Mouse (Mus musculus) kidney, adult 9 months (tissue): ENCODE measurements around the gene Krt26.
A peak's percentile ranks its signal among the peaks of the same experiment; 100 is the strongest.

Source experiments
- DNase-seq: peaks from one replicate; pipeline ENCODE4 v3.0.0; 2022

The Krt26 gene

GRCm38 (mm10) chr11:99337866-99338265 lies at the start of gene Krt26:
Gene Krt26 (minus strand): TSS chr11:99337966.
- DNase-seq = no peak

GRCm38 (mm10) chr11:99385813-99386721 lies 48.3 kb upstream of the Krt26 start:
- DNase-seq = peak; percentile 94

DNA sequence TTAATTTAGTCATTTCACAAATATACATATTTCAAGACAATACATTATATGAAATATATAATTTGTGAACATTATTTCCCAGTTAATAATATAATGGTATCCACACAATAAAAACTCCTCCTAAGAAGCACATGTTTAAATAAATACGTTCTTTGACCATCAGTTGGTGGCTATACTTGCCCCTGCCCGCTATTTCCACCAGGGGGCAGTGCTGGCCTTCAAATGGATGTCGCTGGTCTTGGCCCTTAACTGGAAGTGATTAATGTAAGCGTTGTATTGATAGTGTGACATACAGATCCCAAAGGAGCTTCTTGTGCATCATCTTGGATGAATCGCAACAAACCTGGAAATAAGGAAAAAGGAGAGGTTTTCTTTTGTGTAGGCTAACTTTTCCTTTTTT lies 41.8 kb upstream of the Krt26 start:
- DNase-seq = peak; percentile 78

- no peak for DNase-seq
Measured at GRCm38 (mm10) chr11:99374803-99375202, 37.0 kb upstream of the Krt26 start, which contains the start of gene Krt28. Gene Krt28 (minus strand): TSS chr11:99374903.

GRCm38 (mm10) chr11:99369853-99370451 lies 32.2 kb upstream of the Krt26 start:
- no peak for DNase-seq

DNA sequence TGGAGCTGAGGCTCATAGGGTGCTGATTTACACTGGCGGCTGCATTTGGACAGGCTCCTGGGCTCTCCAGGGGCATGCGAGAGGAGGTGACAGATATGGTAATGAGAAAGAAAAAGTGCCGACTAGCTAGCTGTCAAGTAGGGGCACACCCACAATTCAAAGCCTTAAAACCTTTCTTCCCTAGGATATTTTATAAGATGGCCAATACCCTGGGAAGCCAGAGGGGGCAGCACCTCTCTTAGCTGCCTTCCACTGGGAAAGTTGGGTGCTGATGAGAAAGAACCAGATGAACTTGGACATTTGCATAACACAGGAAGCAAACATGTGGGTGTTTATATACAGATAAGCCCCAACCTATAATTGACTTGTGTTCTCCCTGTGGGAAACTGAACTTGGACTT lies 31.5 kb upstream of the Krt26 start:
- peak; percentile 15 for DNase-seq

DNA sequence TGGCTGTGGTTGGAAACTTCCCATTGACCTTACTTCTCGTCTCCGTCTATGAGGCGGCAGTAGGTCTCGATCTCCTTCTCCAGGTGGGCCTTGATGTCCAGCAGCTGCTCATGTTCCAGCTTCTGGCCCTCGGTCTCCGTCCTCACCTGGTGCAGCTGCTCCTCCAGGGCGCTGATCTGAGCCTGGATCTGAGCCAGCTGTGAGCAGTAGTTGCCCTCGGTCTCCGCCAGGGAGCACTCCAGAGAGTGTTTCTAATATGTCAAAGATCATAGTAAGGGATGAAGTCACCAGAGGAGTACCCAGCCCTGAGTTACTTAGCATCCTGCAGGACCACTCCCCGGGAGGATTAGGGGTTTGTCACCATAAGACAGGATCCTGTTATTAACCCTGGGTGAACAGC lies 29.0 kb upstream of the Krt26 start:
- DNase-seq = peak; percentile 40

GRCm38 (mm10) chr11:99364412-99364811 lies 26.6 kb upstream of the Krt26 start:
- DNase-seq = peak; percentile 38

- no peak for DNase-seq
Measured at GRCm38 (mm10) chr11:99361423-99361822, 23.7 kb upstream of the Krt26 start.

DNA sequence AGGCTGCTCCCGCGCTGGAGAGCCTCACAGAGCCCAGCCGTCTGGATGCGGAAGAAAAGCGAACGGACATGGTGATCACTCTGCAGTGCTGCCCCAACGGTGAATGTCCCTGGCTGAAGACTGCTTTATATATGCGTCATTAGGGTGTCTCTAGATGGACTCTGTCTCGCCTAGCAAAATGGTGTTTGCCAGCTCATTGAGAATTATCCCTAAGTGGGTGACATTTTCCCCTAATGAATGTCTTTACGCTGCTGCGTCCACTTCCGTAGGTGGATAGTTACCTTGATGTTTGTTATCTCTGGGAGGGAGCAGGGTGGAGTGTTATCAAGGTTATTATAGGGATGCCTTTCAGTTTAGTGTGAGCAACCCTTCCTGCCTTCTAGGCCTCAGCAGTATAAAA lies 13.2 kb upstream of the Krt26 start, which contains the start of gene Krt27:
TSS of gene Krt27 (minus strand) at position 101 of the 400 bp plus-strand sequence.
- DNase-seq = no peak

GRCm38 (mm10) chr11:99339299-99339847 lies 1.6 kb upstream of the Krt26 start:
- no peak for DNase-seq

DNA sequence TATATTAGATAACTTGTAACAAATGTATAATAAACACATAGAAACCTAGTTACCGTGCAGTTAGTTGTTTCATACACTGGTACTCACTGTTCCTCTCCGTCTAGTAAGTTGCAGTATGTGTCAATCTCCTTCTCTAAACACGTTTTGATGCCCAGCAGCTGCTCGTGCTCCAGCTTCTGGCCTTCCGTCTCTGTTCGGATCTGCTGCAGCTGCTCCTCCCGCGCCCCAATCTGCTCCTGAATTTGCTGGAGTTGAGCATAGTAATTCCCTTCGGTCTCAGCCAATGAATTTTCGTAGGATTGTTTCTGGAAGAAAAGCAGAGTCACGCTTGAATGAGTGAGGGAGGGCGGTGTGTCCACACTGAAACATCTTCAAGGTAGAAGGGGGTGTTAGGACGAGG lies 4.3 kb downstream of the Krt26 start:
- no peak for DNase-seq

GRCm38 (mm10) chr11:99329655-99330054 lies 8.1 kb downstream of the Krt26 start:
- no peak for DNase-seq

- no peak for DNase-seq
Measured at GRCm38 (mm10) chr11:99322851-99323250, 14.9 kb downstream of the Krt26 start, which contains the start of gene Krt25. Gene Krt25 (minus strand): TSS chr11:99322951.

DNA sequence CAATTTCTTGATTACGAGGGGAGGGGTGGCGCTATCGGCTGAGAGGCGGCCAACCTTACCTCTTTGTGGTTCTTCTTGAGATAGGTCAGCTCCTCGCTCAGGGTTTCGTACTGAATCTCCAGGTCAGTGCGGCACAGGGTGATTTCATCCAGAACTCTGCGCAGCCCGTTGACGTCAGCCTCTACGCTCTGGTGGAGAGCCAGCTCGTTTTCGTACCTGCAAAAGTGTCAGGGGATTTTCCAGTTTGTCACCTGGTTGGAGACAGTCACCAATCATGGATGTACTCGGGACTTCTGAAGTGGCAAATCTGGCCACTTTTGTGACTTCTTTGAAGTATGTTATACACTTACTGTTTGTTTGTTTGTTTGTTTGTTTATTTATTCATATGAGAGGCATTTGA lies 16.7 kb downstream of the Krt26 start:
- DNase-seq = no peak

- DNase-seq = no peak
Measured at GRCm38 (mm10) chr11:99319127-99319526, 18.6 kb downstream of the Krt26 start.

DNA sequence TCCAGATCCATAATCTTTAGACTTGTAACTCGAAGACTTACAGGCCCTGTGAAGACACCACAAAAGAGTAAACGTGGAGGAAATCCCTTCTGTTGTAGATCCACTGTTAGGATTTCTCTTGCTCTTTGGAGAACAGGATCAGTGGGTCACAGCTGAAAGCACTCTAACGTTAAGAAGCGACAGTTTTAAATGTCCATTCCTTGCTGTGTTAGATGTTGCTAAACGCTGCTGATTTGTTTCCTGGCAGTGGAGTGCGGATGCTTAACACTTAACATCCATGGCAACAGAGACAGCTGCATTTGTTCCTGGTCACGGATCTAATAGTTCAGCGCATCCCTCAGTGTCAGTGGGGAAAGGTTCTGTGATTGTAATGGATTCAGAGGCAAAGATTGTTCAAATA lies 21.2 kb downstream of the Krt26 start:
- DNase-seq = no peak

GRCm38 (mm10) chr11:99314594-99314993 lies 23.2 kb downstream of the Krt26 start:
- no peak for DNase-seq

DNA sequence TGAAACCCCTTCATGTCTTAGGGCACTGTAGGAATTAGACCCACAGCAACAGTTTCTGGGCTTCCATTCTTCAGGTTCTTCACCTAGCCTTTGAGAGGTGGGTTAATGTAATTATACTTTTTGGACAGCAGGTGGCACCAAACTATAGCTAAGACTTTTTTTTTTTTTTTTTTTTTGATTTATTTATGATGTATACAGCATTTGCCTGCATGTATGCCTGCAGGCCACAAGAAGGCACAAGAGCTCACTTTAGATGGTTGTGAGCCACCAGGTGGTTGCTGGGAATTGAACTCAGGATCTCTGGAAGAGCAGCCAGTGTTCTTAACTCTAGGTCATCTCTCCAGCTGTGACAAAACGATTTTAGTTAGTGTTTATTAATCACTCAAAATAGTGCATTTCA lies 26.9 kb downstream of the Krt26 start:
- DNase-seq = peak; percentile 15

DNA sequence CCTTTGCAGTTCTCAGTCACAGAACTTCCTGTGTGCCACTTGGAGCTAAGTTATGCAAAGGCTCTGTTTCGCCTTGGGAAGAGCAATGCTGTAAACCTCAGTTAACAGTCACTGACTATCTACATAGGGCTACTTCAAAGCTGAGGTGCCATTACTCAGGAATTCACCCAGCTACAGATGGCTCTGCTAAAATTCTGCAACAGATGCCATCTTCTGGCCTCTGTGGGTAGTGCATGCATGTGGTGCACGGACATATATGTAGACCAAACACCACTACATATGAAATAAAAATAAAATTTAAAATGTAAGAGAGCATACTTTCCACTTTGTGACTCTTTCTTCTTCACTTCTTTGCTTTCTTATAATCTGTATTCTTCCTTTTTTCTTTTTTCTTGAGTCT lies 30.2 kb downstream of the Krt26 start:
- DNase-seq = peak; percentile 70

GRCm38 (mm10) chr11:99295039-99295438 lies 42.7 kb downstream of the Krt26 start:
- DNase-seq = no peak

GRCm38 (mm10) chr11:99292846-99293245 lies 44.9 kb downstream of the Krt26 start:
- DNase-seq = peak; percentile 49

DNA sequence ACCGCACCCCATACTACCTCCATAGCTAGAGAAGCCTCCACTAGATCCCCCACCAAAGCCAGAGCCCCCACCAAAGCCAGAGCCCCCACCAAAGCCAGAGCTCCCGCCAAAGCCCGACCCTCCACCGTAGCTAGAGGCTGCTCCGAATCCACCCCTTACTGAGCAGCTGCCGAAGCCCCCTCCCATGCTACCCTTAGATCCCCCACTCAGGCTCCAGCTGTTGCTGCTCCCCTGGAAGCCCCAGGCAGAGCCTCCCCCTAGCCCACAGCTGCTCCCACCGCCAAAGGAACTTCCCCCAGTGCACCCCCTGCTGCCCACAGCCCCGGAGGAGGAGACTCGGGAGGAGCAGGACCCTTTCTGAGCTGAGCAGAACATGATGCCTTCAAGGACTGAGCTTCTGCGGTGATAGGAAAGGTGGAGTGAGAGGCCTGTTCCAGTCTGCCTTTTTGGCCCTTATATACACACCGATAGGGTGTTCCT lies 52.9 kb downstream of the Krt26 start, which contains the start of gene Krt24:
TSS of gene Krt24 (minus strand) at position 430 of the 480 bp plus-strand sequence.
- DNase-seq = no peak
